Mouse (Mus musculus): ENCODE data around the gene Taf1b. TPM values are rescaled to one million over a fixed set of nuclear protein-coding genes. Genes with fewer than 3 reads are reported as not detected.

Taf1b gene
- total and polyA plus RNA-seq, 3 experiments: 26.4 to 28.1 TPM; not detected in 1

- TF ChIP-seq ZNF384 (IDR thresholded peaks at IDR 0.05; ENCODE audit: low read depth, low read length) (no peak), EP300 (IDR thresholded peaks at IDR 0.05; ENCODE audit: low read depth in 1 of 2, low read length in 2 of 2) (peak; percentile 78 to 80), MAFK (IDR thresholded peaks at IDR 0.05; ENCODE audit: borderline replicate concordance, low read depth, low read length) (no peak), POLR2AphosphoS2 (IDR thresholded peaks at IDR 0.05; ENCODE audit: low read length) (no peak), HCFC1 (IDR thresholded peaks at IDR 0.05; ENCODE audit: low read depth, low read length) (0 out of 2 replicates have a peak, but pooled peaks have one; percentile 34), ETS1 (IDR thresholded peaks at IDR 0.05; ENCODE audit: low read depth, low read length) (peak; percentile 66; the same call in 1 of the 2 replicates), TBP (IDR thresholded peaks at IDR 0.05; ENCODE audit: low read depth, low read length) (peak; percentile 27; the same call in 1 of the 2 replicates), TCF12 (IDR thresholded peaks at IDR 0.05; ENCODE audit: low read depth, low read length) (0 out of 2 replicates have a peak, but pooled peaks have one; percentile 45), GABPA (IDR thresholded peaks at IDR 0.05; ENCODE audit: low read depth, low read length) (no peak), USF1 (IDR thresholded peaks at IDR 0.05; ENCODE audit: low read depth, low read length) (no peak), ZKSCAN1 (IDR thresholded peaks at IDR 0.05; ENCODE audit: low read depth, low read length) (no peak), CHD1 (IDR thresholded peaks at IDR 0.05; ENCODE audit: low read depth, low read length) (no peak), MAZ (IDR thresholded peaks at IDR 0.05; ENCODE audit: low read depth, low read length) (no peak), UBTF (IDR thresholded peaks at IDR 0.05; ENCODE audit: borderline replicate concordance, insufficient read depth, low read depth, low read length) (no peak), SMC3 (IDR thresholded peaks at IDR 0.05; ENCODE audit: low read depth, low read length) (no peak), GATA1 (IDR thresholded peaks at IDR 0.05; ENCODE audit: low read depth, low read length) (peak; percentile 75), ZMIZ1 (IDR thresholded peaks at IDR 0.05; ENCODE audit: low read depth, low read length) (no peak), CHD2 (IDR thresholded peaks at IDR 0.05; ENCODE audit: low read length) (no peak), POLR2A (IDR thresholded peaks at IDR 0.05; ENCODE audit: control insufficient read depth in 1 of 2, insufficient read depth in 1 of 2, low read depth in 1 of 2, low read length in 2 of 2, poor library complexity in 1 of 2) (no peak), TAL1 (IDR thresholded peaks at IDR 0.05; ENCODE audit: low read length) (peak; percentile 22; the same call in 1 of the 2 replicates), MAX (IDR thresholded peaks at IDR 0.05; ENCODE audit: low read length) (peak; percentile 39; the same call in 1 of the 2 replicates), SIN3A (IDR thresholded peaks at IDR 0.05; ENCODE audit: low read length) (peak; percentile 82), BHLHE40 (IDR thresholded peaks at IDR 0.05; ENCODE audit: borderline replicate concordance, low read depth, low read length) (no peak)
These were observed 38.2 kb downstream of the Taf1b start (continued) for GRCm38 (mm10) chr12:24536390-24536789.

GRCm38 (mm10) chr12:24537201-24537600 lies 39.0 kb downstream of the Taf1b start:
- Histone ChIP-seq H3K36me3 (ENCODE audit: control insufficient read depth in 1 of 2, insufficient read depth in 2 of 2, low read length in 2 of 2) (peaks cover 0 to 29% of the 10 kb centered on the region in 2 experiments; a peak in 2 of 4 replicates), H3K4me3 (ENCODE audit: control insufficient read depth in 1 of 2, insufficient read depth in 1 of 2, low read depth in 2 of 2, low read length in 2 of 2) (no peak overlapping the region), H3K27ac (ENCODE audit: control insufficient read depth, low read depth, low read length) (peak overlapping the region; percentile 36), H3K9ac (ENCODE audit: control insufficient read depth, low read depth, low read length, poor library complexity, severe bottlenecking) (no peak overlapping the region), H3K9me3 (replicated peaks; ENCODE audit: insufficient read depth, low read length) (no peaks in the 10 kb centered on the region), H3K27me3 (ENCODE audit: control insufficient read depth in 1 of 2, insufficient read depth in 2 of 2, low read length in 2 of 2) (no peaks in the 10 kb centered on the region), H3K79me2 (ENCODE audit: control insufficient read depth, insufficient read depth, low read length, poor library complexity) (no peaks in the 10 kb centered on the region), H3K4me1 (ENCODE audit: control insufficient read depth in 1 of 2, insufficient read depth in 2 of 2, low read length in 2 of 2) (peaks cover 26 to 28% of the 10 kb centered on the region in 2 experiments)
- DNase-seq (ENCODE audit: low read depth, low spot score): no peak
- no peak for TF ChIP-seq USF2 (IDR thresholded peaks at IDR 0.05; ENCODE audit: borderline replicate concordance in 1 of 2, insufficient read depth in 1 of 2, low read depth in 1 of 2, low read length in 2 of 2)
- TF ChIP-seq MXI1 (IDR thresholded peaks at IDR 0.05; ENCODE audit: low read depth, low read length): no peak
- no peak for TF ChIP-seq NELFE (IDR thresholded peaks at IDR 0.05; ENCODE audit: low read depth, low read length)
- TF ChIP-seq UBTF (IDR thresholded peaks at IDR 0.05; ENCODE audit: borderline replicate concordance, insufficient read depth, low read depth, low read length): no peak
- no peak for TF ChIP-seq HCFC1 (IDR thresholded peaks at IDR 0.05; ENCODE audit: low read depth, low read length)
- TF ChIP-seq EP300 (IDR thresholded peaks at IDR 0.05; ENCODE audit: low read depth in 1 of 2, low read length in 2 of 2): no peak
- TF ChIP-seq MYC (IDR thresholded peaks at IDR 0.05; ENCODE audit: low read depth, low read length): no peak
- no peak for TF ChIP-seq ZC3H11A (IDR thresholded peaks at IDR 0.05; ENCODE audit: low read depth, low read length)
